Mouse (Mus musculus): Measurements from ENCODE around the gene Dbf4.

- no peak for TF ChIP-seq POLR2A (IDR thresholded peaks at IDR 0.05; ENCODE audit: borderline replicate concordance, extremely low read depth, low read depth, low read length)
- no peak for TF ChIP-seq CTCF (IDR thresholded peaks at IDR 0.05; ENCODE audit: insufficient read depth, low read length)
Measured at GRCm38 (mm10) chr5:8393891-8394583, 28.5 kb downstream of the Dbf4 start.

Data from lung, adult 2 months (tissue).